Mouse (Mus musculus) megakaryocyte-erythroid progenitor cell, adult 5 weeks (primary cell): ENCODE data around the gene Mtnr1b. TPM values are rescaled to one million over a fixed set of nuclear protein-coding genes. Genes with fewer than 3 reads are reported as not detected.

Experiments used
- polyA plus RNA-seq: library from polyadenylated mRNA; stranded (reverse); fragments of >175 nt; gene quantifications from 2 replicates; pipeline ENCODE4 v1.2.3, GENCODE M21; 2012

Gene Mtnr1b
- polyA plus RNA-seq, result not detected in 2 replicates

DNA sequence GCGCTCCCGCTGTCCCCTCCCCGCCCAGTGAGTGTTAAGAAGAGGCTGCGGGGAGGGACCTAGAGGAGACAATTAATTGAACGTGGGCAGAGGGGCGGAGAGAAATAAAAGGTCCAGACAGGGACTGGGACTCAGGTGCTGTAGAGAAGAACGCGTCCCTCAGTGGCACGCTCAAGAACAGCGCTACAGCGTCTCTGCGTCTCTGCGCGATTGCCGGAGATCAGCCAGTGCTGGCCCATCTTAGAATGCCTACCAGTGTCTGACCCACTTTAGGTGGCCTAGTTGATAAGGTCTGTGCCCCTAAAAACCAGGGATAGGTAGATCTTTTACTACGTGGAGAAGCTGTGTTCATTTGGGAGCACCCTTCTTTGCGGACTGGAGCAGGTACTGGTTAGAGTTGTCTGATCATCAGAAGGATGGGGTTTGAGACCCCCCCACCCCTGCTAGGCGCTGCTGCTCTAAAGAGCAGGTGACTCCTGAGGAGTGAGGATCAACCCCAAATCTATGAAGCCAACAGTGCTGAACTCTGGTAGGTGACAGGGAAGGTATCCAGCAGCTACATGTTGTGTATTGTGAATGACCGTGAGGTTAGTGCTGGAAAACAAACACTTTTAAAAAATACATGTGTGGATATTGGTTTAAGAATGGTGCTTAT is at the start of gene Mtnr1b:
Mtnr1b (minus strand) TSS at position 51 of the 655 bp plus-strand sequence.

Other genes starting within 250 kb of the Mtnr1b start
- gene Deup1, start 246.6 kb downstream of the Mtnr1b start, polyA plus RNA-seq, result not detected in 2 replicates
- 1.2 and 2.6 TPM in 2 replicates for gene Slc36a4, start 164.8 kb downstream of the Mtnr1b start, polyA plus RNA-seq